Mouse (Mus musculus) neural tube, embryonic 12.5 days (tissue): ENCODE measurements around the gene Spi1. TPM values are rescaled to one million over a fixed set of nuclear protein-coding genes. Genes with fewer than 3 reads are reported as not detected.

Source experiments
- ATAC-seq: fragments of 200-750 bp; cut with Nextera tagmentation; 2 replicates; pipeline ENCODE4 v1.8.0; 2017; ENCODE audit warnings: low read depth, mild to moderate bottlenecking, moderate TSS enrichment, moderate library complexity; ENCODE audit not compliant: low FRiP score
- H3K27ac ChIP-seq: fragments of 300-500 bp; sonication (generic); 2 replicates; pipeline ENCODE4 v1.5.1; 2016
- H3K27me3 ChIP-seq: fragments of 300-500 bp; sonication (generic); replicated peaks from 2 replicates; pipeline ENCODE4 v1.6.1; 2016; ENCODE audit warnings: mild to moderate bottlenecking
- H3K36me3 ChIP-seq: fragments of 300-500 bp; sonication (generic); 2 replicates; pipeline ENCODE4 v1.6.1; 2016; ENCODE audit warnings: mild to moderate bottlenecking
- H3K4me1 ChIP-seq: fragments of 300-500 bp; sonication (generic); 2 replicates; pipeline ENCODE4 v1.6.1; 2016
- H3K4me2 ChIP-seq: fragments of 300-500 bp; sonication (generic); replicated peaks from 2 replicates; pipeline ENCODE4 v1.6.1; 2016; ENCODE audit warnings: mild to moderate bottlenecking
- H3K4me3 ChIP-seq: fragments of 300-500 bp; sonication (generic); 2 replicates; pipeline ENCODE4 v1.5.1; 2016
- H3K9ac ChIP-seq: fragments of 300-500 bp; sonication (generic); 2 replicates; pipeline ENCODE4 v1.6.1; 2016; ENCODE audit warnings: mild to moderate bottlenecking
- H3K9me3 ChIP-seq: fragments of 300-500 bp; sonication (generic); 2 replicates; pipeline ENCODE4 v1.6.1; 2016; ENCODE audit warnings: mild to moderate bottlenecking
- WGBS: fragments of 180-500 bp; shearing (Covaris S2); methylation state at CpG from one replicate; pipeline ENCODE4 v1.1.7; 2016; 5-methylcytosine and 5-hydroxymethylcytosine counted together
- polyA plus RNA-seq: library from polyadenylated mRNA; unstranded; fragments of >200 nt; fragmentation: Nextera tagmentation; extraction: Ambion mirVana; gene quantifications from 2 replicates; pipeline ENCODE4 v1.2.1, GENCODE M21; 2016

Gene Spi1
- polyA plus RNA-seq, 1 experiment from 2014 or later = 4.6 TPM

- Histone ChIP-seq H3K9me3 (no peaks in the 10 kb centered on the region), H3K4me3 (no peak overlapping the region), H3K4me2 (no peak overlapping the region), H3K36me3 (no peaks in the 10 kb centered on the region), H3K27me3 (peaks cover 6% of the 10 kb centered on the region; the same call in 1 of the 2 replicates), H3K27ac (no peak overlapping the region), H3K4me1 (peaks cover 4% of the 10 kb centered on the region), H3K9ac (no peak overlapping the region)
- WGBS = 77% methylated on average over 6 of the region's 6 CpGs
- ATAC-seq = no peak
Observed at GRCm38 (mm10) chr2:91120261-91120671, 38.1 kb downstream of the Spi1 start.

DNA sequence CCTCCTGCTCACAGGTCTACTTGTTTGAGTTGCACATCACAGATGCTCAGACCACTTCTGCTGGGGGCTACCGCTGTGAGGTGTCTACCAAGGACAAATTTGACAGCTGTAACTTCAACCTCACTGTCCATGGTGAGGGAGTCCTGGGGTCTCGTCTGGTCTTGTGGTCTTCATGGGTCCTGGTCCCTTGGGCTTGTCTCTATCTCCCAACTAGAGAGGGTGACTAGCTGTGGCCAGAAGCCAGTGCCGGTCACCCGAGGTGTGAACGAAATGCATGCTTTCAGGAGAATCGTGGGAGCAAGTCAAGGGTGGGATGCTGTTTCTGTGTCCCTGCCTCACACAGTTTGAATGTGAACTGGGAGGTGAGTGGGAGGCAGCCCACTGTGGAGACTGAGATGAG is 38.8 kb downstream of the Spi1 start:
- H3K9ac ChIP-seq = no peak overlapping the region
- H3K4me2 ChIP-seq = no peak overlapping the region
- no peak overlapping the region for H3K27ac ChIP-seq
- WGBS = 88% methylated on average over 6 of the region's 6 CpGs
- no peaks in the 10 kb centered on the region for H3K9me3 ChIP-seq
- no peak for ATAC-seq
- H3K4me1 ChIP-seq = no peaks in the 10 kb centered on the region
- H3K27me3 ChIP-seq = peaks cover 4% of the 10 kb centered on the region; the same call in 1 of the 2 replicates
- H3K36me3 ChIP-seq = no peaks in the 10 kb centered on the region
- no peak overlapping the region for H3K4me3 ChIP-seq

GRCm38 (mm10) chr2:91121497-91121896 is 39.3 kb downstream of the Spi1 start:
- Histone ChIP-seq H3K27ac (no peak overlapping the region), H3K4me3 (no peak overlapping the region), H3K9ac (no peak overlapping the region), H3K4me2 (no peak overlapping the region), H3K27me3 (no peaks in the 10 kb centered on the region; the same call in 1 of the 2 replicates), H3K9me3 (no peaks in the 10 kb centered on the region), H3K36me3 (no peaks in the 10 kb centered on the region), H3K4me1 (no peaks in the 10 kb centered on the region)
- ATAC-seq = no peak
- 74% methylated on average over 8 of the region's 8 CpGs for WGBS

GRCm38 (mm10) chr2:91123521-91123920 is 41.3 kb downstream of the Spi1 start:
- Histone ChIP-seq H3K4me2 (no peak overlapping the region), H3K36me3 (no peaks in the 10 kb centered on the region), H3K4me3 (no peak overlapping the region), H3K9me3 (no peaks in the 10 kb centered on the region), H3K27ac (no peak overlapping the region), H3K9ac (no peak overlapping the region), H3K27me3 (no peaks in the 10 kb centered on the region; the same call in 1 of the 2 replicates), H3K4me1 (no peaks in the 10 kb centered on the region)
- 75% methylated on average over 6 of the region's 6 CpGs for WGBS
- no peak for ATAC-seq

DNA sequence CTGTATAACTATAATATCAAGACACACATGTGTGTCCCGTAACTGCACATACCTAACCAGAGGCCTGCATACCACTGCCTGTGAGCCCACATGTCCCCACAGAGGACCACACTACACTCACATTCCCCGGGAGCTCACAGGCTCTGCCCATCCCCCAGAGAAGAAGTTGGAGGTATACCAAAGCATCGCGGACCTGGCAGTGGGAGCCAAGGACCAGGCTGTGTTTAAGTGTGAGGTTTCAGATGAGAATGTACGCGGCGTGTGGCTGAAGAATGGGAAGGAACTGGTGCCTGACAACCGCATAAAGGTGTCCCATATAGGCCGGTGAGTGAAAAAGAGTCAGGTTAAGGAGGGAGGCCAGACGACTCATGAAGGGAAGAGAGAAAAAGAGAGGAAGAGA is 42.9 kb downstream of the Spi1 start:
- Histone ChIP-seq H3K36me3 (no peaks in the 10 kb centered on the region), H3K9me3 (no peaks in the 10 kb centered on the region), H3K4me2 (no peak overlapping the region), H3K4me3 (no peak overlapping the region), H3K27ac (no peak overlapping the region), H3K4me1 (no peaks in the 10 kb centered on the region), H3K9ac (no peak overlapping the region), H3K27me3 (no peaks in the 10 kb centered on the region; the same call in 1 of the 2 replicates)
- WGBS = 86% methylated on average over 10 of the region's 10 CpGs
- no peak for ATAC-seq

DNA sequence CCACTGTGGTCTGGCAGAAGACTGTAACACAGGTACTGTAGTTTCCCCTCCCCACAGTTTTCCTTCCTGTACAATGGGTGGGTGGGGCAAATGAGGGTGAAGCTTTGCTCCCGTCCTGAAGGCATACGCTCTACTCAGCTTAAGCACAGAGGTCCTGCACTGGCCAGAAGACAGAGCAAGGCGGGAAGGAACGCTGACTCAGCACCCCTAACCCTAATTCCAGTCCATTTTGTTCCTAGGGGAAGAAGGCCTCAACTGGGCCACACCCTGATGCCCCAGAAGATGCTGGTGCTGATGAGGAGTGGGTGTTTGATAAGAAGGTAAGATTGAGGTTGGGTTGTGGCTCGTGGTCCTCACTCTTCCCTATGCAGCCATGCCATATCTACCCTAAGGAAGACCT is 46.6 kb downstream of the Spi1 start:
- no peak for ATAC-seq
- Histone ChIP-seq H3K4me2 (no peak overlapping the region), H3K9me3 (no peaks in the 10 kb centered on the region), H3K4me1 (no peaks in the 10 kb centered on the region), H3K4me3 (no peak overlapping the region), H3K36me3 (no peaks in the 10 kb centered on the region), H3K9ac (no peak overlapping the region), H3K27ac (no peak overlapping the region), H3K27me3 (no peaks in the 10 kb centered on the region; the same call in 1 of the 2 replicates)
- 85% methylated on average over 5 of the region's 5 CpGs for WGBS

DNA sequence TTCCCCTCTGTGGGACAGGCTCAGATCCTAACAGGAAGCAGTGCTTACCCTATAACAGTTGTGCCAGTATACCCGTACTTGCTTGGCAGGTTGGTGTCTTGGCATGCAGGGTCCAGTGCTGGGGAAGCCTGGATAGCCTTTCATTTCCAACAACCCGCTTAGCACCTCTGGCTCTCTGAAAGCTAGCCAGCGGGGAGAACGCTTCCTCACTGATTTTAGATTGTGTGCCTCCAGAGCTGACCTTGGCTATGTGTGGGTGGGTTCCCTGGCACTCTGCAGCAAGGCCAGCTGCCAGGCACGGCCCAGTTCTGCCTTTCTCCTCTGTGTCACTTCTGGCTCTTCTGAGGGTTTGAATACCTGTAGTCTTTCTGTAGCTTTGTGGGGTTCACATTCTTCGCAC is 47.9 kb downstream of the Spi1 start:
- ATAC-seq = no peak

GRCm38 (mm10) chr2:91131251-91131650 is 49.1 kb downstream of the Spi1 start:
- WGBS = 91% methylated on average over 15 of the region's 15 CpGs
- Histone ChIP-seq H3K36me3 (no peaks in the 10 kb centered on the region), H3K9me3 (no peaks in the 10 kb centered on the region), H3K27ac (no peak overlapping the region), H3K9ac (no peak overlapping the region), H3K4me3 (no peak overlapping the region), H3K27me3 (no peaks in the 10 kb centered on the region), H3K4me1 (no peaks in the 10 kb centered on the region), H3K4me2 (no peak overlapping the region)
- no peak for ATAC-seq

More for the DNA sequence above, 47.9 kb downstream of the Spi1 start:
- Histone ChIP-seq H3K9me3 (no peaks in the 10 kb centered on the region), H3K4me1 (no peaks in the 10 kb centered on the region), H3K4me2 (no peak overlapping the region), H3K27ac (no peak overlapping the region), H3K27me3 (no peaks in the 10 kb centered on the region), H3K36me3 (no peaks in the 10 kb centered on the region), H3K4me3 (no peak overlapping the region), H3K9ac (no peak overlapping the region)
- 91% methylated on average over 6 of the region's 6 CpGs for WGBS

DNA sequence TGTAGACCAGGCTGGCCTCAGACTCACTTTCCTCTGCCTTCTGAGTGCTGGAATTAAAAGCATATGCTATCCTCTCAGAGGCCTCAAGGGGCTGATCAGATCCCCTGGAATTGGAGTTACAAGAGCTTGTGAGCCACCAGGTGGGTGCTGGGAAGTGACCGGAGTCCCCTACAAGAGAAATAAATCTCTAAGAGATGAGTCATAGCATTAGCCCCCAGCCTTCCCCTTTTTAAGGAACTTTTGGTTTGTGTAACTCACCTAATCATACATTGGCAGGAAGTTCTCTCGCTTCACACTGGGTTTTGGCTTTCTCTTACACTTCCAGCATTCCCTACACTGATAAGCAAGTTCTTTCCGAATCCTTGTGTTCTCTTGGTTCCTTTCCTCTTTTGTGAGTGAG is 49.8 kb downstream of the Spi1 start:
- H3K27ac ChIP-seq = no peak overlapping the region
- H3K27me3 ChIP-seq = no peaks in the 10 kb centered on the region
- peaks cover under 1% of the 10 kb centered on the region; the same call in 1 of the 2 replicates for H3K36me3 ChIP-seq
- no peaks in the 10 kb centered on the region for H3K4me1 ChIP-seq
- 78% methylated on average over 3 of the region's 3 CpGs for WGBS
- no peak overlapping the region for H3K4me3 ChIP-seq
- no peak overlapping the region for H3K9ac ChIP-seq
- H3K9me3 ChIP-seq = no peaks in the 10 kb centered on the region
- H3K4me2 ChIP-seq = no peak overlapping the region
- ATAC-seq = no peak

- Histone ChIP-seq H3K36me3 (peaks cover 42% of the 10 kb centered on the region), H3K27me3 (no peaks in the 10 kb centered on the region), H3K4me2 (no peak overlapping the region), H3K4me3 (no peak overlapping the region), H3K4me1 (no peaks in the 10 kb centered on the region), H3K9me3 (no peaks in the 10 kb centered on the region), H3K9ac (no peak overlapping the region), H3K27ac (no peak overlapping the region)
- no peak for ATAC-seq
- 85% methylated on average over 11 of the region's 11 CpGs for WGBS
Observed at GRCm38 (mm10) chr2:91136513-91137412, 54.6 kb downstream of the Spi1 start.

GRCm38 (mm10) chr2:91137481-91137880 is 55.3 kb downstream of the Spi1 start:
- no peak overlapping the region for H3K4me2 ChIP-seq
- 88% methylated on average over 6 of the region's 6 CpGs for WGBS
- H3K27ac ChIP-seq = no peak overlapping the region
- H3K9me3 ChIP-seq = no peaks in the 10 kb centered on the region
- no peak overlapping the region for H3K9ac ChIP-seq
- H3K4me1 ChIP-seq = no peaks in the 10 kb centered on the region
- peaks cover 49% of the 10 kb centered on the region for H3K36me3 ChIP-seq
- no peak for ATAC-seq
- no peaks in the 10 kb centered on the region for H3K27me3 ChIP-seq
- H3K4me3 ChIP-seq = no peak overlapping the region

GRCm38 (mm10) chr2:91139311-91139710 is 57.1 kb downstream of the Spi1 start:
- Histone ChIP-seq H3K4me1 (no peaks in the 10 kb centered on the region), H3K27me3 (no peaks in the 10 kb centered on the region), H3K9me3 (no peaks in the 10 kb centered on the region), H3K27ac (no peak overlapping the region), H3K36me3 (peaks cover 63% of the 10 kb centered on the region), H3K4me3 (no peak overlapping the region), H3K9ac (no peak overlapping the region), H3K4me2 (no peak overlapping the region)
- WGBS = 76% methylated on average over 5 of the region's 5 CpGs
- ATAC-seq = no peak

- Histone ChIP-seq H3K4me1 (no peaks in the 10 kb centered on the region), H3K27me3 (no peaks in the 10 kb centered on the region), H3K36me3 (peaks cover 67% of the 10 kb centered on the region), H3K9ac (no peak overlapping the region), H3K4me3 (no peak overlapping the region), H3K9me3 (no peaks in the 10 kb centered on the region), H3K27ac (no peak overlapping the region), H3K4me2 (no peak overlapping the region)
- 79% methylated on average over 8 of the region's 8 CpGs for WGBS
- no peak for ATAC-seq
Observed at GRCm38 (mm10) chr2:91139764-91140163, 57.6 kb downstream of the Spi1 start.
